Mouse (Mus musculus): ENCODE results near the gene C2cd2l. TPM values are rescaled to one million over a fixed set of nuclear protein-coding genes. Genes with fewer than 3 reads are reported as not detected.
A peak's percentile ranks its signal among the peaks of the same experiment; 100 is the strongest.

The C2cd2l gene
- total and polyA plus RNA-seq, 3 experiments = 4.7 to 10.9 TPM; not detected in 1

DNA sequence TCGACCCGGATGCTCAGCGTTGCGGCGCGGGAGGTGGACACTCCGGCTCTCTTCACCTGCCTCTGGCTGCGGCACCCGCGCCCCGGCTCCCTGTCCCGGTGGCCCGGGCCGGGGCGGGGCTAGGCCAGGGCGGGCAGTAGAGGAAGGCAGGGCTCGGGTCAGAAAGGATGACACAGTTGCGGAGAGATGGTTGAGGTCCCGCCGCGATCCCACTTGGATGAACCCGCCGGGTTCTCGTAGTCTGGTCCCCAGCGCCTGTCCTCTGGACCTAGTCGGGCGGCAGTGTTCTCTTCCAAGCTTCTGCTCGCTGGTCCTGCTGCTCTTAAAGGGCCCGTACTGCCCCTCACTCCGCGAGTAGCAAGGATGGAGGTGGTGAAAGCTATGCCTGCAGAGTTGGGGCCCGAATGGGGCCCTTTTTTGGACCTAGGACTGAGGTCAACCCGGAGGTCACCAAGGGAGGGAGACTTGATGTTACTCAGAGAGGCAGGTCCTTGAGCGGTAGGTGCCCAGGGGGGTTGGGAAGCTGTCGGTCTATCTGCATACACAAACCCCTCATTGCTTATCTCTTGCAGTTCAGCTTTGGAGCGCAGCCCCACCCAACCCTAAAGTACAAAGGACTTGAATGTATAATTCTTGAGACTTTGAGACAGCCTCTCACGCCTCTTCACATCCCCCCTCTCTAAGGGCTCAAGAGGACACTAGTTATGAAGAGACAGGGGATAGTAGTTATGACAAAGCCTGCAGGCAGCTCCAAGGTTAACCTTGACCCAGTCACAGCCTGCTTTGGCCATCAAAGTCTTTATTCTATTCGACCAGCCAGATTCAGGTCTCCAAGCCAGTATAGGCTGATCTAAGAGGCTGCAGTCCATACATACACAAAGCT lies 31.8 kb downstream of the C2cd2l start, which contains the start of gene Abcg4 (continued):
- TF ChIP-seq HCFC1 (IDR thresholded peaks at IDR 0.05; ENCODE audit: low read depth, low read length) (0 out of 2 replicates have a peak, but pooled peaks have one; percentile 6), TCF12 (IDR thresholded peaks at IDR 0.05; ENCODE audit: low read depth, low read length) (peak; percentile 93), RCOR1 (IDR thresholded peaks at IDR 0.05; ENCODE audit: low read depth, low read length) (peak; percentile 45; the same call in 1 of the 2 replicates), BHLHE40 (IDR thresholded peaks at IDR 0.05; ENCODE audit: borderline replicate concordance, low read depth, low read length) (no peak; the same call in 1 of the 2 replicates)

DNA sequence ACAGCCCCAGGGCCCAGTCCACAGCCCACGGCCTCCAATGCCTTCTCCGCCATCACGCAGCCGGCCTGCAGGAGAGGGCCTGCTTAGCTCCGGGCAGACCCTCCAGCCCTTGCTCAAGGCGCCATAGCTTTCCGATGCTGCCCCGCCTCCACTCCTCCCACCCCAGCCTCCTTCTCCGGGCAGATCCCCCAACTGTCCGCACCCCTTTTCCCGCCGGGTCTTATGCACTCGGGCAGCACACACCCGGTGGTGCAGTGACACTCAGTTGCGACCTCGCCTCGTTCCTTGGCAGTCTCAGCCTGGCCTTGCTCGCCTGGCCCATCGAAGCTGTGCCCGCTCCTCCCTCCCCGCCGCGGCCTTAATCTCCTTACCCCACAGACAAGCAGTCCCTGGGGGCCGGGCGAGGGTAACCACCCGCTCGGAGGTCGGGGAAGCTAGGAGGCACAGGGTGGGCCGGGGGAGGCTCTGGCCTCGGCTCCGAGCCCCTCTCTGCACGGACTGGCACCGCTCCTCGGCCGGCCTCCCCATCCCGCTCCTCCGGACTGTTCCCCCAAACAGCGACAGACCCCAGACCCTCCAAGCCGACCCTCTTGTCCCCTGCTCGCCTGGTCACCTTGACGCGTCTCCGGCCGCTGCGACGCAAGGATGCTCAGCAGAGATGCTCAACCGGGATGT lies 32.5 kb downstream of the C2cd2l start:
- H3K4me3 ChIP-seq (ENCODE audit: control insufficient read depth in 1 of 2, insufficient read depth in 1 of 2, low read depth in 2 of 2, low read length in 2 of 2) = peak overlapping the region; percentile 70
- no peaks in the 10 kb centered on the region for H3K27me3 ChIP-seq (ENCODE audit: control insufficient read depth in 1 of 2, insufficient read depth in 2 of 2, low read length in 2 of 2)
- H3K27ac ChIP-seq (ENCODE audit: control insufficient read depth, low read depth, low read length) = peak overlapping the region; percentile 95
- H3K4me1 ChIP-seq (ENCODE audit: control insufficient read depth in 1 of 2, insufficient read depth in 2 of 2, low read length in 2 of 2) = peaks cover 8 to 22% of the 10 kb centered on the region in 2 experiments
- TF ChIP-seq MXI1 (IDR thresholded peaks at IDR 0.05; ENCODE audit: low read depth, low read length) (peak; percentile 11; the same call in 1 of the 2 replicates), UBTF (IDR thresholded peaks at IDR 0.05; ENCODE audit: borderline replicate concordance, insufficient read depth, low read depth, low read length) (peak; percentile 85; the same call in 1 of the 2 replicates), POLR2AphosphoS5 (IDR thresholded peaks at IDR 0.05; ENCODE audit: borderline replicate concordance, low read depth, low read length) (0 out of 2 replicates have a peak, but pooled peaks have one; percentile 50), ZNF384 (IDR thresholded peaks at IDR 0.05; ENCODE audit: low read depth, low read length) (no peak)
- peaks cover 4 to 11% of the 10 kb centered on the region in 2 experiments for H3K36me3 ChIP-seq (ENCODE audit: control insufficient read depth in 1 of 2, insufficient read depth in 2 of 2, low read length in 2 of 2)
- peak; percentile 64 for DNase-seq (ENCODE audit: low read depth, low spot score)
- peak overlapping the region; percentile 64 for H3K9ac ChIP-seq (ENCODE audit: control insufficient read depth, low read depth, low read length, poor library complexity, severe bottlenecking)
- H3K9me3 ChIP-seq (replicated peaks; ENCODE audit: insufficient read depth, low read length) = no peaks in the 10 kb centered on the region
- H3K79me2 ChIP-seq (ENCODE audit: control insufficient read depth, insufficient read depth, low read length, poor library complexity) = peaks cover 8% of the 10 kb centered on the region; the same call in 1 of the 2 replicates

GRCm38 (mm10) chr9:44287003-44287400 lies 33.1 kb downstream of the C2cd2l start:
- Histone ChIP-seq H3K4me1 (ENCODE audit: control insufficient read depth in 1 of 2, insufficient read depth in 2 of 2, low read length in 2 of 2) (peaks cover 8 to 22% of the 10 kb centered on the region in 2 experiments), H3K27ac (ENCODE audit: control insufficient read depth, low read depth, low read length) (peak overlapping the region; percentile 17), H3K4me3 (ENCODE audit: control insufficient read depth in 1 of 2, insufficient read depth in 1 of 2, low read depth in 2 of 2, low read length in 2 of 2) (peak overlapping the region; percentile 70), H3K79me2 (ENCODE audit: control insufficient read depth, insufficient read depth, low read length, poor library complexity) (peaks cover 8% of the 10 kb centered on the region; the same call in 1 of the 2 replicates), H3K27me3 (ENCODE audit: control insufficient read depth in 1 of 2, insufficient read depth in 2 of 2, low read length in 2 of 2) (no peaks in the 10 kb centered on the region), H3K9me3 (replicated peaks; ENCODE audit: insufficient read depth, low read length) (no peaks in the 10 kb centered on the region), H3K36me3 (ENCODE audit: control insufficient read depth in 1 of 2, insufficient read depth in 2 of 2, low read length in 2 of 2) (peaks cover under 1 to 11% of the 10 kb centered on the region in 2 experiments), H3K9ac (ENCODE audit: control insufficient read depth, low read depth, low read length, poor library complexity, severe bottlenecking) (peak overlapping the region; percentile 64)
- DNase-seq (ENCODE audit: low read depth, low spot score) = peak; percentile 45
- TF ChIP-seq GATA1 (IDR thresholded peaks at IDR 0.05; ENCODE audit: low read depth, low read length) (no peak), ZKSCAN1 (IDR thresholded peaks at IDR 0.05; ENCODE audit: low read depth, low read length) (no peak), BHLHE40 (IDR thresholded peaks at IDR 0.05; ENCODE audit: borderline replicate concordance, low read depth, low read length) (no peak), SIN3A (IDR thresholded peaks at IDR 0.05; ENCODE audit: low read length) (0 out of 2 replicates have a peak, but pooled peaks have one; percentile 14), POLR2A (IDR thresholded peaks at IDR 0.05; ENCODE audit: control insufficient read depth in 1 of 2, insufficient read depth in 1 of 2, low read depth in 1 of 2, low read length in 2 of 2, poor library complexity in 1 of 2) (0 out of 4 replicates have a peak, but pooled peaks of 1 of the 2 experiments have one; percentile 23), ETS1 (IDR thresholded peaks at IDR 0.05; ENCODE audit: low read depth, low read length) (no peak)

All from MEL (cell line).